Mouse (Mus musculus): ENCODE data around the gene Mtch1. TPM values are rescaled to one million over a fixed set of nuclear protein-coding genes. Genes with fewer than 3 reads are reported as not detected.

Mtch1 gene
- total and polyA plus RNA-seq, 2 experiments from 2014 or later = 517 to 605 TPM

- H3K9ac ChIP-seq (replicated peaks; ENCODE audit: low read length, poor library complexity, severe bottlenecking) = no peak overlapping the region
- peaks cover 32% of the 10 kb centered on the region for H3K36me3 ChIP-seq (ENCODE audit: insufficient read depth, low read length)
- ATAC-seq (ENCODE audit: low FRiP score) = no peak
- no peak overlapping the region for H3K4me3 ChIP-seq (ENCODE audit: low read depth, low read length)
- no peak overlapping the region for H3K27ac ChIP-seq (ENCODE audit: low read depth, low read length)
- no peak overlapping the region for H3K4me2 ChIP-seq (ENCODE audit: low read depth, low read length, poor library complexity, severe bottlenecking)
- TF ChIP-seq CTCF (IDR thresholded peaks at IDR 0.05) = no peak
- no peaks in the 10 kb centered on the region for H3K4me1 ChIP-seq (ENCODE audit: insufficient read depth, low read length)
- no peak for DNase-seq (ENCODE audit: low spot score)
- no peaks in the 10 kb centered on the region for H3K27me3 ChIP-seq (ENCODE audit: insufficient read depth, low read length)
- no peaks in the 10 kb centered on the region for H3K9me3 ChIP-seq (ENCODE audit: low read length)
- 95% methylated on average over 3 of the region's 3 CpGs for WGBS
Measured at GRCm38 (mm10) chr17:29292996-29293395, 54.7 kb downstream of the Mtch1 start.

GRCm38 (mm10) chr17:29291793-29292192 lies 55.9 kb downstream of the Mtch1 start:
- Histone ChIP-seq H3K9me3 (ENCODE audit: low read length) (no peaks in the 10 kb centered on the region), H3K27me3 (ENCODE audit: insufficient read depth, low read length) (no peaks in the 10 kb centered on the region), H3K36me3 (ENCODE audit: insufficient read depth, low read length) (peaks cover 23% of the 10 kb centered on the region), H3K27ac (ENCODE audit: low read depth, low read length) (no peak overlapping the region), H3K9ac (replicated peaks; ENCODE audit: low read length, poor library complexity, severe bottlenecking) (no peak overlapping the region), H3K4me1 (ENCODE audit: insufficient read depth, low read length) (no peaks in the 10 kb centered on the region), H3K4me2 (ENCODE audit: low read depth, low read length, poor library complexity, severe bottlenecking) (no peak overlapping the region), H3K4me3 (ENCODE audit: low read depth, low read length) (no peak overlapping the region)
- no peak for TF ChIP-seq CTCF (IDR thresholded peaks at IDR 0.05)
- no peak for DNase-seq (ENCODE audit: low spot score)
- no peak for ATAC-seq (ENCODE audit: low FRiP score)
- WGBS = 94% methylated on average over 7 of the region's 7 CpGs

- H3K4me1 ChIP-seq (ENCODE audit: insufficient read depth, low read length) = no peaks in the 10 kb centered on the region
- H3K27me3 ChIP-seq (ENCODE audit: insufficient read depth, low read length) = no peaks in the 10 kb centered on the region
Measured at GRCm38 (mm10) chr17:29282216-29282952, 65.3 kb downstream of the Mtch1 start.

More at GRCm38 (mm10) chr17:29282216-29282952, 65.3 kb downstream of the Mtch1 start:
- Histone ChIP-seq H3K4me3 (ENCODE audit: low read depth, low read length) (no peak overlapping the region), H3K4me2 (ENCODE audit: low read depth, low read length, poor library complexity, severe bottlenecking) (no peak overlapping the region), H3K27ac (ENCODE audit: low read depth, low read length) (no peak overlapping the region), H3K36me3 (ENCODE audit: insufficient read depth, low read length) (peaks cover 16% of the 10 kb centered on the region), H3K9ac (replicated peaks; ENCODE audit: low read length, poor library complexity, severe bottlenecking) (no peak overlapping the region), H3K9me3 (ENCODE audit: low read length) (no peaks in the 10 kb centered on the region)
- no peak for TF ChIP-seq CTCF (IDR thresholded peaks at IDR 0.05)
- 39% methylated on average over 21 of the region's 21 CpGs for WGBS
- DNase-seq (ENCODE audit: low spot score) = peak; percentile 39
- ATAC-seq (ENCODE audit: low FRiP score) = no peak

Other genes with a start within 250 kb of the Mtch1 start
- gene Rab44, start 233.8 kb downstream of the Mtch1 start, total RNA-seq (2014; rRNA removed) = not detected in 2 replicates
- gene Rab44, start 233.8 kb downstream of the Mtch1 start, polyA plus RNA-seq (2015; fragmentation: Nextera tagmentation; extraction: Ambion mirVana) = not detected in 2 replicates
- 85.1 and 86.5 TPM in 2 replicates for gene Cpne5, start 109.8 kb downstream of the Mtch1 start, total RNA-seq (2014; rRNA removed)
- gene Cpne5, start 109.8 kb downstream of the Mtch1 start, polyA plus RNA-seq (2015; fragmentation: Nextera tagmentation; extraction: Ambion mirVana) = 88.9 and 90.2 TPM in 2 replicates
- gene Ppil1, start 83.7 kb downstream of the Mtch1 start, total RNA-seq (2014; rRNA removed) = 70.3 and 77.9 TPM in 2 replicates
- 95.7 and 103 TPM in 2 replicates for gene Ppil1, start 83.7 kb downstream of the Mtch1 start, polyA plus RNA-seq (2015; fragmentation: Nextera tagmentation; extraction: Ambion mirVana)
- 120 and 128 TPM in 2 replicates for gene BC004004, start 79.1 kb downstream of the Mtch1 start, total RNA-seq (2014; rRNA removed)
- gene BC004004, start 79.1 kb downstream of the Mtch1 start, polyA plus RNA-seq (2015; fragmentation: Nextera tagmentation; extraction: Ambion mirVana) = 146 and 152 TPM in 2 replicates
- 4.3 and 4.6 TPM in 2 replicates for gene Pi16, start 30.3 kb downstream of the Mtch1 start, total RNA-seq (2014; rRNA removed)
- 3.3 and 4.0 TPM in 2 replicates for gene Pi16, start 30.3 kb downstream of the Mtch1 start, polyA plus RNA-seq (2015; fragmentation: Nextera tagmentation; extraction: Ambion mirVana)
- gene Fgd2, start 13.0 kb upstream of the Mtch1 start, total RNA-seq (2014; rRNA removed) = 13.4 and 27.3 TPM in 2 replicates
- gene Fgd2, start 13.0 kb upstream of the Mtch1 start, polyA plus RNA-seq (2015; fragmentation: Nextera tagmentation; extraction: Ambion mirVana) = 14.4 and 16.5 TPM in 2 replicates
- 8.3 and 10.9 TPM in 2 replicates for gene Pim1, start 142.8 kb upstream of the Mtch1 start, total RNA-seq (2014; rRNA removed)
- 10.6 and 12.7 TPM in 2 replicates for gene Pim1, start 142.8 kb upstream of the Mtch1 start, polyA plus RNA-seq (2015; fragmentation: Nextera tagmentation; extraction: Ambion mirVana)
- gene Gm17657, start 201.7 kb upstream of the Mtch1 start, total RNA-seq (2014; rRNA removed) = not detected in 2 replicates
- not detected in 2 replicates for gene Gm17657, start 201.7 kb upstream of the Mtch1 start, polyA plus RNA-seq (2015; fragmentation: Nextera tagmentation; extraction: Ambion mirVana)
- gene Tbc1d22b, start 201.9 kb upstream of the Mtch1 start, total RNA-seq (2014; rRNA removed) = 47.3 and 52.0 TPM in 2 replicates
- gene Tbc1d22b, start 201.9 kb upstream of the Mtch1 start, polyA plus RNA-seq (2015; fragmentation: Nextera tagmentation; extraction: Ambion mirVana) = 30.7 and 31.7 TPM in 2 replicates
- gene Tmem217, start 204.5 kb upstream of the Mtch1 start, total RNA-seq (2014; rRNA removed) = not detected in 2 replicates
- 0.71 and 0.84 TPM in 2 replicates for gene Tmem217, start 204.5 kb upstream of the Mtch1 start, polyA plus RNA-seq (2015; fragmentation: Nextera tagmentation; extraction: Ambion mirVana)

Measured in midbrain, postnatal 0 days (tissue).